Comparison of ENCODE assay signal across 8 mouse cellular contexts in genomic region chr1:187650786-187651687, GRCm38 (mm10). TPM values are rescaled to one million over a fixed set of nuclear protein-coding genes. Genes with fewer than 3 reads are reported as not detected.
DNase-seq lines count a peak whose midpoint lies in the region; ATAC-seq lines count a peak whose summit lies in the region.

No protein-coding gene starts in this region.

- H3K27me3 ChIP-seq in lung, embryonic 15.5 days = no peaks in the 10 kb centered on the region
- H3K27me3 ChIP-seq in embryonic facial prominence, embryonic 15.5 days = no peaks in the 10 kb centered on the region
- H3K27me3 ChIP-seq in hindbrain, embryonic 15.5 days = no peaks in the 10 kb centered on the region
- H3K27me3 ChIP-seq in midbrain, embryonic 11.5 days (ENCODE audit: control insufficient read depth, insufficient read depth, low read length) = no peaks in the 10 kb centered on the region; the same call in 1 of the 2 replicates

- H3K4me3 ChIP-seq in lung, embryonic 15.5 days = peak overlapping the region; percentile 66
- H3K4me3 ChIP-seq in embryonic facial prominence, embryonic 15.5 days (replicated peaks) = peak overlapping the region; percentile 59
- peak overlapping the region; percentile 81 for H3K4me3 ChIP-seq in hindbrain, embryonic 15.5 days
- H3K4me3 ChIP-seq in midbrain, embryonic 11.5 days (ENCODE audit: low read depth, low read length) = peak overlapping the region; percentile 62

- H3K27ac ChIP-seq in lung, embryonic 15.5 days = no peak overlapping the region
- H3K27ac ChIP-seq in embryonic facial prominence, embryonic 15.5 days (replicated peaks) = no peak overlapping the region
- H3K27ac ChIP-seq in hindbrain, embryonic 15.5 days (replicated peaks) = peak overlapping the region; percentile 91
- H3K27ac ChIP-seq in midbrain, embryonic 11.5 days (ENCODE audit: low read depth, low read length) = no peak overlapping the region

- no peak for DNase-seq in lung, postnatal 4 days
- DNase-seq in midbrain, embryonic 11.5 days (ENCODE audit: low spot score, missing footprints) = peak; percentile 82
- no peak for DNase-seq in urinary bladder, postnatal 4 days (ENCODE audit: low spot score in 2 of 2)
- DNase-seq in urinary bladder, adult 18-20 months (ENCODE audit: low spot score in 2 of 2) = no peak

- peaks cover 17% of the 10 kb centered on the region for H3K4me1 ChIP-seq in lung, embryonic 15.5 days
- peaks cover 5% of the 10 kb centered on the region; the same call in 1 of the 2 replicates for H3K4me1 ChIP-seq in embryonic facial prominence, embryonic 15.5 days
- H3K4me1 ChIP-seq in hindbrain, embryonic 15.5 days (replicated peaks) = peaks cover 26% of the 10 kb centered on the region
- no peaks in the 10 kb centered on the region; the same call in none of the 2 replicates for H3K4me1 ChIP-seq in midbrain, embryonic 11.5 days (ENCODE audit: control insufficient read depth, insufficient read depth, low read length)

- no peaks in the 10 kb centered on the region for H3K36me3 ChIP-seq in lung, embryonic 15.5 days
- no peaks in the 10 kb centered on the region for H3K36me3 ChIP-seq in embryonic facial prominence, embryonic 15.5 days
- H3K36me3 ChIP-seq in hindbrain, embryonic 15.5 days = no peaks in the 10 kb centered on the region
- no peaks in the 10 kb centered on the region for H3K36me3 ChIP-seq in midbrain, embryonic 11.5 days (ENCODE audit: control insufficient read depth, insufficient read depth, low read length)

- 6% methylated on average over 24 of the region's 24 CpGs for WGBS in lung, embryonic 15.5 days
- WGBS in embryonic facial prominence, embryonic 15.5 days = 8% methylated on average over 24 of the region's 24 CpGs
- 6% methylated on average over 24 of the region's 24 CpGs for WGBS in hindbrain, embryonic 15.5 days
- 11% methylated on average over 24 of the region's 24 CpGs for WGBS in midbrain, embryonic 11.5 days

- peak overlapping the region; percentile 71 for H3K9ac ChIP-seq in lung, embryonic 15.5 days
- no peak overlapping the region for H3K9ac ChIP-seq in embryonic facial prominence, embryonic 15.5 days
- H3K9ac ChIP-seq in hindbrain, embryonic 15.5 days = peak overlapping the region; percentile 88
- H3K9ac ChIP-seq in midbrain, embryonic 11.5 days (ENCODE audit: low read length) = peak overlapping the region; percentile 82

- no peak for ATAC-seq in lung, embryonic 15.5 days (ENCODE audit: borderline replicate concordance, extremely low read depth, low FRiP score, low TSS enrichment)
- ATAC-seq in embryonic facial prominence, embryonic 15.5 days (ENCODE audit: insufficient number of reproducible peaks, low FRiP score, low TSS enrichment, low read depth) = no peak
- ATAC-seq in hindbrain, embryonic 15.5 days (ENCODE audit: low FRiP score, low read depth) = peak; percentile 49; the same call in 1 of the 2 replicates
- peak; percentile 53 for ATAC-seq in midbrain, embryonic 11.5 days (ENCODE audit: low FRiP score)
- no peak for ATAC-seq in granulocyte monocyte progenitor cell, adult 5-6 weeks (replicated peaks; ENCODE audit: poor library complexity, severe bottlenecking)

- H3K9me3 ChIP-seq in lung, embryonic 15.5 days = no peaks in the 10 kb centered on the region
- no peaks in the 10 kb centered on the region for H3K9me3 ChIP-seq in embryonic facial prominence, embryonic 15.5 days (replicated peaks)
- H3K9me3 ChIP-seq in hindbrain, embryonic 15.5 days = no peaks in the 10 kb centered on the region
- H3K9me3 ChIP-seq in midbrain, embryonic 11.5 days (ENCODE audit: control insufficient read depth, low read length) = no peaks in the 10 kb centered on the region

- peak overlapping the region; percentile 99 for H3K4me2 ChIP-seq in lung, embryonic 15.5 days
- peak overlapping the region; percentile 97 for H3K4me2 ChIP-seq in embryonic facial prominence, embryonic 15.5 days (replicated peaks)
- H3K4me2 ChIP-seq in hindbrain, embryonic 15.5 days = peak overlapping the region; percentile 92
- peak overlapping the region; percentile 93 for H3K4me2 ChIP-seq in midbrain, embryonic 11.5 days

RNA-seq across cellular contexts. Expression of gene Esrrg, which starts 42.4 kb away (rescaled TPM):
- polyA plus RNA-seq in lung, embryonic 15.5 days (2015; fragmentation: Nextera tagmentation; extraction: Ambion mirVana) = 0.98 and 2.1 TPM in 2 replicates
- polyA plus RNA-seq in embryonic facial prominence, embryonic 15.5 days (2015; fragmentation: Nextera tagmentation; extraction: Ambion mirVana) = 1.0 and 1.1 TPM in 2 replicates
- 33.2 and 36.6 TPM in 2 replicates for polyA plus RNA-seq in hindbrain, embryonic 15.5 days (2015; fragmentation: Nextera tagmentation; extraction: Ambion mirVana)
- 5.9 and 7.5 TPM in 2 replicates for polyA plus RNA-seq in midbrain, embryonic 11.5 days (2014; fragmentation: Nextera tagmentation; extraction: Ambion mirVana)
- total RNA-seq in granulocyte monocyte progenitor cell, adult 5-6 weeks (2014; fragmentation: Nextera tagmentation) = not detected in 2 replicates
- total RNA-seq in granulocyte monocyte progenitor cell, adult 5-6 weeks (2017) = not detected in 2 replicates

Comparison
In these comparisons a context has a peak if more than half of its experiments do, and no peak if none do; other contexts are left out.
1. ATAC-seq: peak in hindbrain, embryonic 15.5 days (single experiment) and midbrain, embryonic 11.5 days (single experiment); none in lung, embryonic 15.5 days (single experiment), embryonic facial prominence, embryonic 15.5 days (single experiment) and granulocyte monocyte progenitor cell, adult 5-6 weeks (single experiment).
2. Peak in every context shown above with its lines, with median percentiles within 50 percentile points of each other: H3K4me2 ChIP-seq and H3K4me3 ChIP-seq.